Mouse (Mus musculus): ENCODE data around the gene Aff1. TPM values are rescaled to one million over a fixed set of nuclear protein-coding genes. Genes with fewer than 3 reads are reported as not detected.

The Aff1 gene
- polyA plus RNA-seq, 1 experiment from 2014 or later = 2.4 TPM

DNA sequence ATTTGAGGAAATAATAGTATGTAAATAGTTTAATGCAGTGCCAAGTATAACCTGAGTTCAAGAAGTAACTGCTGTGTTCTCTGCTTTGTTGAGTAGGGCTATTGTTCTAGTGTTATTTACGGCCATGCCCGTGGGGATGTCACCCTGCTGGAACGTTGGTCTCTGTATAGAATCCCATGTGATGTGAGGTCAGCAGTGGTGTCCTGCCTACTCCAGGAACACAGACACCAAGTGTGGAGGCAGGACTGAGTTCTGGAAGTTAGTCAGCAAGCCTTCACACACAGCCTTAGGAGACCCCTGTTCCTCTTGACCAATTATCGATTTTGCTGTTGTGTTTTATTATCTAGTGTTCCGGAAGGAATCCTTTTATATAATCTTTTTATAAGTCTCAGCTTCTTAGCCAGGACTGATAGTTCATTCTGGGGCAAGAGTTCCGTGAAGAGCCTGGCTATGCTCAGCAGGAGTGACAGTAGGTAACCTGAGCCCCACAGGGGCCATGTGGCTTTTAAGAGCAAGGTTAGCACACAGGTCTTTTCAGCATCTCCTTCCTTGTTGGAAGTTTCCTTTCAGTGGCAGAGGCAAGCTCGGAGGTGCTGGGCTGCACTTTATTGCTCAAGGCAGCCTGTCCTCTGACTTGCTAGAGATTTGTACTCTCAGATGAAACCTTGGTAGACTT, 115.6 kb downstream of the Aff1 start:
- no peak for ATAC-seq (ENCODE audit: low FRiP score)
- H3K9me3 ChIP-seq = no peaks in the 10 kb centered on the region
- H3K27me3 ChIP-seq = no peaks in the 10 kb centered on the region
- H3K27ac ChIP-seq = no peak overlapping the region
- H3K4me2 ChIP-seq = no peak overlapping the region
- H3K36me3 ChIP-seq = no peaks in the 10 kb centered on the region
- WGBS = 48% methylated on average over 7 of the region's 7 CpGs
- H3K9ac ChIP-seq = no peak overlapping the region
- H3K4me1 ChIP-seq (replicated peaks) = peaks cover 10% of the 10 kb centered on the region
- no peak overlapping the region for H3K4me3 ChIP-seq

- H3K36me3 ChIP-seq = no peaks in the 10 kb centered on the region
- no peak for ATAC-seq (ENCODE audit: low FRiP score)
- H3K27ac ChIP-seq = no peak overlapping the region
Observed at GRCm38 (mm10) chr5:103809674-103810330, 117.6 kb downstream of the Aff1 start.

DNA sequence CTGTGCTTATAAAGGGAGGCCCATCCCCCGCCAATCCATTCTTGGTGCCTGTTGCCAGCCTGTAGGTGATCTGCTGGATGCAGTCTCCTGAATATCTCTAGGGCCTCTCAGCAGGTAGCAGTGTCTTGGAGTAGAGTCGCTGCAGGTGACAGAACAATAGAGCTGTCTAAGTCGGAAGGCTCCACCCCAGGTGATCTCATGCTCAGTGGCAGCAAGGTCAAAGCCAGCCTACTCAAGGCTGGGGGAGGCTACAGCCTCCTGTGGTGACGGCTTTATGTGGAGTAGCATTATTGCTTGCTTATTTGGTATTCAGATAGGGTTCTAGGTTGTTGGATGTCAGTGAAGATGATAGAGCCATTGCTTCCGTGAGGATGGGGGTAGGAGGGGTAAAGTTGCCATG, 121.1 kb downstream of the Aff1 start:
- Histone ChIP-seq H3K9me3 (no peaks in the 10 kb centered on the region), H3K27ac (no peak overlapping the region), H3K27me3 (no peaks in the 10 kb centered on the region), H3K9ac (no peak overlapping the region), H3K4me2 (no peak overlapping the region), H3K4me3 (no peak overlapping the region), H3K36me3 (no peaks in the 10 kb centered on the region), H3K4me1 (replicated peaks) (no peaks in the 10 kb centered on the region)
- no peak for ATAC-seq (ENCODE audit: low FRiP score)
- WGBS = 67% methylated on average over 5 of the region's 5 CpGs

More at GRCm38 (mm10) chr5:103809674-103810330, 117.6 kb downstream of the Aff1 start:
- Histone ChIP-seq H3K4me1 (replicated peaks) (no peaks in the 10 kb centered on the region), H3K4me3 (no peak overlapping the region), H3K27me3 (no peaks in the 10 kb centered on the region), H3K9ac (no peak overlapping the region), H3K9me3 (no peaks in the 10 kb centered on the region), H3K4me2 (no peak overlapping the region)
- 94% methylated on average over 7 of the region's 7 CpGs for WGBS

DNA sequence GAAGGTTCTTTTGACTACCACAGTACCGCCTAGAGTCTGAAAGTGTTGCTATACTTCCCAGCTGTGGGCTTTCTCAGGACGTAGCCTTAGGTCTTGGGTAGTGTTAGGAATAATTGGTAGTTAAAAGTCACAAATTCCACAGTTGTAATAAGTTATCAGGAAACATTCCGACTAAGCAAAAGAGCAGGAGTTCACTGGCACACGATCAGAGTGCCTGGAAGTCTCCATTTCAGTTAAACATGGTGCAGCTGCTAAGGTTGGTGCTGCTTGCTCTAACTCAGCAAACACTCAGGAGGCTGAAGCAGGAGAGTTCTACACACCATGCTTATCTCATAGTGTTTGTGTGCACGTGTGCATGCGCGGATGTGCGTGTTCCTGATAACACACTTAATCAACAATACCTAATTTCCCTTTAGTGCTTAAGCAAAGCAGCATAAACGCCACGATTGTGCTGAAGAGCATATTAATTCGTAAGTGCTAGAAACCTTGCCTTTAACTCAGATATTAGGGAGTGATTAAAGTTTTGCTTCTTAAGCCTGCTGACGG, 121.9 kb downstream of the Aff1 start:
- Histone ChIP-seq H3K27me3 (no peaks in the 10 kb centered on the region), H3K27ac (no peak overlapping the region), H3K4me2 (no peak overlapping the region), H3K36me3 (no peaks in the 10 kb centered on the region), H3K9ac (no peak overlapping the region), H3K9me3 (no peaks in the 10 kb centered on the region), H3K4me1 (replicated peaks) (no peaks in the 10 kb centered on the region), H3K4me3 (no peak overlapping the region)
- ATAC-seq (ENCODE audit: low FRiP score) = no peak
- 94% methylated on average over 12 of the region's 12 CpGs for whole genome bisulfite sequencing

GRCm38 (mm10) chr5:103814551-103815248, 122.5 kb downstream of the Aff1 start:
- no peaks in the 10 kb centered on the region for H3K4me1 ChIP-seq (replicated peaks)
- H3K4me3 ChIP-seq = no peak overlapping the region
- no peak overlapping the region for H3K27ac ChIP-seq
- no peak overlapping the region for H3K4me2 ChIP-seq
- WGBS = 74% methylated on average over 16 of the region's 16 CpGs
- no peak for ATAC-seq (ENCODE audit: low FRiP score)
- no peaks in the 10 kb centered on the region for H3K36me3 ChIP-seq
- no peak overlapping the region for H3K9ac ChIP-seq
- no peaks in the 10 kb centered on the region for H3K27me3 ChIP-seq
- H3K9me3 ChIP-seq = no peaks in the 10 kb centered on the region

GRCm38 (mm10) chr5:103815249-103815617, 123.1 kb downstream of the Aff1 start:
- Histone ChIP-seq H3K27me3 (no peaks in the 10 kb centered on the region), H3K4me3 (no peak overlapping the region), H3K4me2 (no peak overlapping the region), H3K9ac (no peak overlapping the region), H3K9me3 (no peaks in the 10 kb centered on the region), H3K4me1 (replicated peaks) (no peaks in the 10 kb centered on the region), H3K36me3 (no peaks in the 10 kb centered on the region), H3K27ac (no peak overlapping the region)
- 66% methylated on average over 4 of the region's 4 CpGs for WGBS
- ATAC-seq (ENCODE audit: low FRiP score) = no peak

DNA sequence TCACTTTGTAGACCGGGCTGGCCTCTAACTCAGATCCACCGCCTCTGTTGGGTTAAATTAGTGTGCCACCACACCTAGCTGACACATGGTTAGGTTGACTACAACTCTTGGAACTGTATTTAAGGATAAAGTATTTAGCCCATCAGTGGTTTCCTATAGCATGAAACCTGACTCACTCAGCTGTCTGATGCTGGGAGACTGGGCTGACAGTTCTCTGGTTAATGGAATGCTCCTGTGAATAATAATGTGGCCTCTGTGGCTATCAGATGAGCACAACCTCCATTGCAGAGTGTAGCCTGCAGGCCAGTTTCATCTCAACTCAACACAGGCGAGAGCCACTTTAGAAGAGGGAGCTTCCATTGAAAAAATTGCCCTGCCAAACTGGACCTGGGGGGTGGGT, 124.5 kb downstream of the Aff1 start:
- no peak for ATAC-seq (ENCODE audit: low FRiP score)
- no peaks in the 10 kb centered on the region for H3K4me1 ChIP-seq (replicated peaks)
- no peaks in the 10 kb centered on the region for H3K36me3 ChIP-seq
- H3K27me3 ChIP-seq = no peaks in the 10 kb centered on the region
- H3K9ac ChIP-seq = no peak overlapping the region
- H3K4me2 ChIP-seq = no peak overlapping the region
- H3K9me3 ChIP-seq = no peaks in the 10 kb centered on the region
- no peak overlapping the region for H3K4me3 ChIP-seq
- 85% methylated on average over 3 of the region's 3 CpGs for WGBS
- H3K27ac ChIP-seq = no peak overlapping the region

DNA sequence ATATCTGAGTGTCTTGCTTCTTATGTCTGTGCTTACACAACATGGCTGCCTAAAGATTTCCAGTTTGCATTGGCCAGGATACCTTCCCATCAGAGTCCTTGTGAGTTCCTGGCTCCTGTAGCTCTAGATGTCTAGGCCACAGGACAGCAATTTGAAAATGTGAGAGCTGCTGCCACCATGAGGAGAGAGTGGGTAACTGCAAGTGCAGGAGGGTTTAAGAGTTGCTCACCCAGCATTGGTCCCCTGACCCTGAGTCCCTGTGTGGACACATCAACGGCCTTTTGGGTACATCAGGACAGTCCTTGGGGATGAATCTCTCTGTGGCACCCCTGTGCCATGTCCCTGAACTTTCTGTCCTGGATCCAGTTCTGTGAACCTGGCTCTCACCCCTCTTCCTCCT, 125.6 kb downstream of the Aff1 start:
- WGBS = 17% methylated on average over 1 of the region's 1 CpGs
- H3K4me3 ChIP-seq = no peak overlapping the region

DNA sequence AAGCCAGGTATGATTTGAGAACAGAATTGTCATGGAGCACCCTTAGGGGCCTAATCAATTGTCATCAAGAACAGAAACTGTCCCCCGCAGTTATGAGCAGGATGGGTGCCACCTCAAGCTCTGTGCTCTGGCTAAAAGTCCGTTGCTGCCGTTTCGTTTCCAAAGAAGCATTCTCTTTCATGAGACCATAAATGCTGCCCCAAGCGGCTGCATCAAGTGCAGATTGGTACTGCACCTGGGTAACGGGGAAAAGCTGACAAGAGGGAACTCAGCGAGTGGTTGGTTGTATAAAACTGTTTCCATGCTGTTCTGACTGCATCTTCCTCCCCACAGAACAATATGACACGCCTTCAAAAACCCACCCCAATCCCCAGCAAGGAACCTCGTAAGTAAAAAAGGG, 126.4 kb downstream of the Aff1 start:
- H3K9ac ChIP-seq = no peak overlapping the region
- no peak overlapping the region for H3K4me2 ChIP-seq
- H3K36me3 ChIP-seq = no peaks in the 10 kb centered on the region
- no peak overlapping the region for H3K27ac ChIP-seq
- H3K4me1 ChIP-seq (replicated peaks) = no peaks in the 10 kb centered on the region
- no peaks in the 10 kb centered on the region for H3K27me3 ChIP-seq
- ATAC-seq (ENCODE audit: low FRiP score) = no peak
- no peaks in the 10 kb centered on the region for H3K9me3 ChIP-seq
- WGBS = 86% methylated on average over 9 of the region's 9 CpGs
- H3K4me3 ChIP-seq = no peak overlapping the region

More for the DNA sequence above, 125.6 kb downstream of the Aff1 start:
- Histone ChIP-seq H3K36me3 (no peaks in the 10 kb centered on the region), H3K9ac (no peak overlapping the region), H3K4me1 (replicated peaks) (no peaks in the 10 kb centered on the region), H3K27ac (no peak overlapping the region), H3K4me2 (no peak overlapping the region), H3K27me3 (no peaks in the 10 kb centered on the region), H3K9me3 (no peaks in the 10 kb centered on the region)
- ATAC-seq (ENCODE audit: low FRiP score) = peak; percentile 46

- Histone ChIP-seq H3K27me3 (no peaks in the 10 kb centered on the region), H3K4me2 (no peak overlapping the region), H3K4me1 (replicated peaks) (no peaks in the 10 kb centered on the region), H3K27ac (no peak overlapping the region), H3K4me3 (no peak overlapping the region), H3K36me3 (no peaks in the 10 kb centered on the region), H3K9me3 (no peaks in the 10 kb centered on the region), H3K9ac (no peak overlapping the region)
- ATAC-seq (ENCODE audit: low FRiP score) = no peak
- 91% methylated on average over 1 of the region's 1 CpGs for WGBS
Observed at GRCm38 (mm10) chr5:103819674-103820073, 127.5 kb downstream of the Aff1 start.

DNA sequence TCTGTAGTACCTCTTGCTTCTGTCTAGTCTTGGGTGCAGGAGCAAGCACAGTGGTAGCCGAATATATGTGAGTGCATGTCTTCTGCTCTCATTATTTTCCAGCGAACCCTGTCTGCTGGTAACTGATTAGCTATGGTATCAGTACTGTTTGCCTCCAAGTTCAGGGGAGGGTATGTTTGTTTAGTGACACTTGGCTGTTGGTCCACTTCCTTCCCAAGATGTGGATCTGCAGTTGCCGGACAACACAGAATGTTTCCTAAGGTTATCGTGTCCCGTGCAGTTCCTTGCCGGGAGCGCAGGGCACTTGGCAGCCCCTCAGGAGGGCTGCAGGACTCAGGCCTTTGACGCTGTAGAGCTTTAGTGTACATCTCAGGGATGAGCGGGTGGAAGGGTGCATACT, 128.9 kb downstream of the Aff1 start:
- no peak for ATAC-seq (ENCODE audit: low FRiP score)
- 88% methylated on average over 9 of the region's 9 CpGs for WGBS

GRCm38 (mm10) chr5:103821500-103822298, 129.5 kb downstream of the Aff1 start:
- no peaks in the 10 kb centered on the region for H3K4me1 ChIP-seq (replicated peaks)
- no peaks in the 10 kb centered on the region for H3K27me3 ChIP-seq
- H3K36me3 ChIP-seq = no peaks in the 10 kb centered on the region
- H3K27ac ChIP-seq = no peak overlapping the region
- H3K4me2 ChIP-seq = no peak overlapping the region
- no peaks in the 10 kb centered on the region for H3K9me3 ChIP-seq
- no peak overlapping the region for H3K4me3 ChIP-seq
- 87% methylated on average over 13 of the region's 13 CpGs for WGBS
- ATAC-seq (ENCODE audit: low FRiP score) = no peak
- no peak overlapping the region for H3K9ac ChIP-seq

More for the DNA sequence above, 128.9 kb downstream of the Aff1 start:
- Histone ChIP-seq H3K9me3 (no peaks in the 10 kb centered on the region), H3K27ac (no peak overlapping the region), H3K27me3 (no peaks in the 10 kb centered on the region), H3K4me2 (no peak overlapping the region), H3K4me1 (replicated peaks) (no peaks in the 10 kb centered on the region), H3K4me3 (no peak overlapping the region), H3K9ac (no peak overlapping the region), H3K36me3 (no peaks in the 10 kb centered on the region)
